Mouse (Mus musculus) myocyte (in vitro differentiated cells): ENCODE data around the gene Rtl5.

ENCODE experiments used
- CEBPB ChIP-seq: IDR thresholded peaks from 2 replicates; pipeline ENCODE4 v1.6.1; 2011; ENCODE audit warnings: mild to moderate bottlenecking, moderate library complexity; ENCODE audit not compliant: poor library complexity, insufficient read depth, severe bottlenecking
- E2F4 ChIP-seq: IDR thresholded peaks from one replicate; pipeline ENCODE4 v1.6.1; 2011; ENCODE audit warnings: mild to moderate bottlenecking, control low read depth, moderate library complexity; ENCODE audit not compliant: insufficient read depth
- MAX ChIP-seq: IDR thresholded peaks from one replicate; pipeline ENCODE4 v1.6.1; 2011; ENCODE audit warnings: low read depth, mild to moderate bottlenecking, control low read depth
- MYOD1 ChIP-seq, 3 experiments: IDR thresholded peaks; one replicate each; pipeline ENCODE4 v1.6.1; 2011; ENCODE audit warnings: control low read depth in 2 of 3, low read depth in 2 of 3, mild to moderate bottlenecking in 2 of 3, moderate library complexity in 1 of 3; ENCODE audit not compliant: insufficient read length in 2 of 3, control insufficient read depth in 1 of 3
- MYOG ChIP-seq, 3 experiments: IDR thresholded peaks; one replicate each; pipeline ENCODE4 v1.6.1; 2011; ENCODE audit warnings: control low read depth in 2 of 3, low read depth in 2 of 3, mild to moderate bottlenecking in 2 of 3; ENCODE audit not compliant: insufficient read length in 2 of 3, control insufficient read depth in 1 of 3, insufficient read depth in 1 of 3
- POLR2A ChIP-seq: IDR thresholded peaks from one replicate; pipeline ENCODE4 v1.6.1; 2011; ENCODE audit warnings: low read depth, mild to moderate bottlenecking, control low read depth, moderate library complexity; ENCODE audit not compliant: insufficient read length
- POLR2AphosphoS2 ChIP-seq: IDR thresholded peaks from one replicate; pipeline ENCODE4 v1.6.1; 2011; ENCODE audit warnings: low read depth, control low read depth; ENCODE audit not compliant: insufficient read length
- SRF ChIP-seq: IDR thresholded peaks from one replicate; pipeline ENCODE4 v1.6.1; 2011; ENCODE audit warnings: low read depth; ENCODE audit not compliant: control insufficient read depth, insufficient read length
- TCF12 ChIP-seq: IDR thresholded peaks from one replicate; pipeline ENCODE4 v1.6.1; 2011; ENCODE audit warnings: mild to moderate bottlenecking, control low read depth; ENCODE audit not compliant: poor library complexity, insufficient read depth, severe bottlenecking
- USF1 ChIP-seq: IDR thresholded peaks from one replicate; pipeline ENCODE4 v1.6.1; 2011; ENCODE audit warnings: low read depth, mild to moderate bottlenecking, control low read depth, moderate library complexity

DNA sequence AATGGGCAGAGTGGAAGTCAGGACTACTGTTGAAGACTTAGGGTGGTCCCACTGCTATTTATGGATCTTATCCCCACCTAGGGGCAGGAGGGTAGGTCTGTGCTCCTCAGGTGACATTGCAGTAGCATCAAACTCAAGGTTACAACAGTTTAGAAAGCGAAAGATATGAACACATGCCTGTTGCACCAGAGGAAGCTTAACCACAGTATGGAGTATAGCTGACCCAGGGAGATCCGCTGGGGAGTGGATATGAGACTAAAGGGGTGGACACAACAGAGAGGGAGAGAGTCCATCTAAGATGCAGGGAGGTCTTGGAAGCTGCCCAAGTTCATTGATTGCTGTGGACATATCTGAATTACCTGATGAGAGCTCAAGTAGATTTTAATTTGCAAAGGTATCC lies 17.7 kb downstream of the Rtl5 start:
- TF ChIP-seq POLR2AphosphoS2 (no peak), POLR2A (no peak), MYOG (IDR thresholded peaks at IDR 0.05; ENCODE audit: control insufficient read depth in 1 of 3, insufficient read depth in 1 of 3, insufficient read length in 2 of 3, low read depth in 2 of 3) (no peak), MAX (no peak), MYOD1 (IDR thresholded peaks at IDR 0.05; ENCODE audit: control insufficient read depth in 1 of 3, insufficient read length in 2 of 3, low read depth in 2 of 3) (no peak), USF1 (no peak), E2F4 (no peak), TCF12 (no peak), CEBPB (no peak), SRF (no peak)
